In genomic region chr5:112643533-112644272, GRCm38 (mm10) we compare ENCODE assay signal across 8 mouse cellular contexts.
DNase-seq lines count a peak whose midpoint lies in the region; ATAC-seq and TF ChIP-seq lines count a peak whose summit lies in the region.

No protein-coding gene starts in this region.

- TF ChIP-seq CTCF in midbrain, postnatal 0 days (IDR thresholded peaks at IDR 0.05) = no peak

- H3K27me3 ChIP-seq in heart, embryonic 12.5 days (replicated peaks) = peaks cover 56% of the 10 kb centered on the region
- H3K27me3 ChIP-seq in midbrain, postnatal 0 days (ENCODE audit: insufficient read depth, low read length) = no peaks in the 10 kb centered on the region

- DNase-seq in heart, adult 9 months (ENCODE audit: low spot score in 2 of 2) = no peak
- DNase-seq in embryo, embryonic 11 days = peak; percentile 87
- peak; percentile 58 for DNase-seq in left cerebral cortex, adult 11 months (ENCODE audit: low spot score)
- DNase-seq in midbrain, postnatal 0 days (ENCODE audit: low spot score) = peak; percentile 76

- 36% methylated on average over 20 of the region's 20 CpGs for WGBS in heart, embryonic 12.5 days
- WGBS in midbrain, postnatal 0 days = 24% methylated on average over 19 of the region's 20 CpGs

- no peaks in the 10 kb centered on the region for H3K9me3 ChIP-seq in heart, embryonic 12.5 days (replicated peaks)
- no peaks in the 10 kb centered on the region for H3K9me3 ChIP-seq in midbrain, postnatal 0 days (ENCODE audit: low read length)

- H3K4me2 ChIP-seq in heart, embryonic 12.5 days = peak overlapping the region; percentile 17; the same call in 1 of the 2 replicates
- no peak overlapping the region for H3K4me2 ChIP-seq in midbrain, postnatal 0 days (ENCODE audit: low read depth, low read length, poor library complexity, severe bottlenecking)

- no peak overlapping the region for H3K4me3 ChIP-seq in heart, embryonic 12.5 days
- H3K4me3 ChIP-seq in midbrain, postnatal 0 days (ENCODE audit: low read depth, low read length) = no peak overlapping the region

- H3K9ac ChIP-seq in heart, embryonic 12.5 days = no peak overlapping the region
- no peak overlapping the region for H3K9ac ChIP-seq in midbrain, postnatal 0 days (replicated peaks; ENCODE audit: low read length, poor library complexity, severe bottlenecking)

- H3K27ac ChIP-seq in heart, embryonic 12.5 days (ENCODE audit: poor library complexity, severe bottlenecking) = no peak overlapping the region
- H3K27ac ChIP-seq in midbrain, postnatal 0 days (ENCODE audit: low read depth, low read length) = no peak overlapping the region

- no peaks in the 10 kb centered on the region for H3K36me3 ChIP-seq in heart, embryonic 12.5 days
- no peaks in the 10 kb centered on the region for H3K36me3 ChIP-seq in midbrain, postnatal 0 days (ENCODE audit: insufficient read depth, low read length)

- H3K4me1 ChIP-seq in heart, embryonic 12.5 days (replicated peaks) = peaks cover 5% of the 10 kb centered on the region; the same call in 1 of the 2 replicates
- H3K4me1 ChIP-seq in midbrain, postnatal 0 days (ENCODE audit: insufficient read depth, low read length) = no peaks in the 10 kb centered on the region

- no peak for ATAC-seq in heart, embryonic 12.5 days (ENCODE audit: insufficient number of reproducible peaks, low FRiP score)
- ATAC-seq in midbrain, postnatal 0 days (ENCODE audit: low FRiP score) = peak; percentile 59
- no peak for ATAC-seq in erythroblast, adult 5-6 weeks (replicated peaks; ENCODE audit: low FRiP score, poor library complexity, severe bottlenecking)
- ATAC-seq in monocyte, adult 5-6 weeks (replicated peaks; ENCODE audit: insufficient number of reproducible peaks, low FRiP score, low TSS enrichment, poor library complexity, severe bottlenecking) = no peak
- no peak for ATAC-seq in activated CD4-positive, CD25-positive, alpha-beta regulatory T cell, adult 4 months

Comparison
In these comparisons a context has a peak if more than half of its experiments do, and no peak if none do; other contexts are left out.
1. DNase-seq: peak in embryo, embryonic 11 days (single experiment), left cerebral cortex, adult 11 months (single experiment) and midbrain, postnatal 0 days (single experiment); none in heart, adult 9 months (0 of 2).